Mouse (Mus musculus) adipocyte (in vitro differentiated cells): ENCODE results near the gene Pebp1.
"Not testable (repeated sequence)": the region's sequence is repeated elsewhere in the genome, so short reads cannot be mapped to it uniquely, and the experiment has no call there.

ENCODE experiments used
- DNase-seq: peaks from one replicate; pipeline ENCODE4 v3.0.0-alpha.2; 2016; ENCODE audit warnings: low spot score

Pebp1 gene

DNA sequence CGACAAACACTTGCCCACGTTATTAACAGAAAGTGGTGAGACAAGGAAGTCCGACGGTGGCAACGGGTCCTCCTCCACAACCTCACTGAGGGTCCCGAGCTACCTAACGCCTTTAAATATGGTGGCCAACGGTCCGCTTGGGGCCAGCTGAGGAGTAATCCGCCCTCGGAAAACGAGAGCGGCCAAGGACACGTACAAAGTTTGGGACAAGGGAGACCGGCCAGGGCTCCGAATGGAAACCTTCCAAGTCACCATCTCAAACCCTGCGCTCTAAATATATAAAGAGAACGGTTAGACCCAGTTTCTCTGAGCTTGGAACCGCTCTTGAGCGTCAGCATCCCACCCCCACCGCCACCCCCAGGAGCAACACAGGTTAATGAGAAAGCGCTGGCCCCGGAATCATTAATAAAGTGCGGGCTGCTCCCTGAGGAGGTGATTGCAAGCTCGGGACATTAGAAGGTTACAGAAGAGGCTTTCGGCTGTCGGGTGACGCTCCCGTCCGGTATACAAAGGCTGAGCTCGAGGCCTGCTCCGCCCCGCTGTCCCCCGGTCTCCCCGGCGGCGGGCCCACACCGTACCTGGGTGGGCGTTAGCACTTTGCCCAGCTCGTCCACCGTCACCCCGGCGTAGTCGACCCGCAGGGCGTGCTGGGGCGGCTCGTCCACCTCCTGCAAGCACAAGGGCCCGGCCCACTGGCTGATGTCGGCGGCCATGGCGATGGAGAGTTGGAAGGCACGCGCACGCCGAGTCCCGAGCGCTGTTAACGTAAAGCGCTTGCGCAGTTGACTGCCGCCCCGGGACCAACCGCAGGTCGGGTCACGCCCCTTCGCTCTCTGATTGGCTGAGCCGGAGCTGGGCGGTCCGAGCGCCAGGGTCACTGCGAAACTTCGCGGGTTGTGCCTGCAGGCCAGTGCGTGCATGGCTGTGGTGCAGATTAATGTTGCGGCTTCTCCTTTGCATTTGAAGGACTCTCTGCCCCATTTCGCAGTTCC, at the start of gene Pebp1:
Gene Pebp1, minus strand, starts transcription at position 795 of the 992 bp plus-strand sequence.
- peak; percentile 95 for DNase-seq

DNA sequence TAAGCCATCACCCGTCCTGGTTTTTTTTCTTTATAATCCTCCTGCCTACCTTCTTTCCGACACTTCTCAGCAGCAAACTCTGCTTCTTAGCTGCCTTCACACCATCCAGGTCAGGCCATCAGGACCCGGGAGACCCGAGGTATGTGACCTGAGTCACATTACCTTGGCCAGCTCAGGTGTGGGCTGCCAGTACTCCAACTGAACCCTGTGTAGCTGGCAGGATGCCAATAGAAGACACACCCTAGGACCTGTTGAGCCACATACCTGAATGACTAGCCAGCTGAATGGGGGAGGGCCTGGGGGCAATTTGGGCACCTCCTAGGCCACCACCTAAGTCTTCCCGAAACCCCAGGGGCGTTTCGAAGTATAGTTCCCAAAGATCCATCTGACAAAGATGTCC, 43.0 kb upstream of the Pebp1 start:
- DNase-seq = no peak

DNA sequence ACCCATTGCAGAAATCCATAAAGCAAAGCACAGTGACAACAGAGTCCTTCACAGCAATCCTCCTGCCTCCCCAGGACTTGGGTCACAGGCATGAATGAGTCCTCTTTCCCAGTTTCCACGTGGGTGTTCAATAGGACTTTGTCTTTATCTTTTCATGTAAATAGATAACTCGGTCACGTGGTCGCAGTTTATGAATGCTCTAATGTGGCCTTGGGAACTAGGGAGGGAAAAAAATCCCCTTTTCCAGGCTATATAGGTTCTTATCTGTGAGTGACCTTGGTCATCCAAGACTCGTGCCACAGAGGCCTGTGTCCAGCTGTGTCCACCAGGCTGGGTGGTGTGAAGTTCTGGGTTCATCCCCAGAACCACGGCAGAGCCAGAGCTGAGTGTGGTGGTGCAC, 39.0 kb upstream of the Pebp1 start:
- no peak for DNase-seq

DNA sequence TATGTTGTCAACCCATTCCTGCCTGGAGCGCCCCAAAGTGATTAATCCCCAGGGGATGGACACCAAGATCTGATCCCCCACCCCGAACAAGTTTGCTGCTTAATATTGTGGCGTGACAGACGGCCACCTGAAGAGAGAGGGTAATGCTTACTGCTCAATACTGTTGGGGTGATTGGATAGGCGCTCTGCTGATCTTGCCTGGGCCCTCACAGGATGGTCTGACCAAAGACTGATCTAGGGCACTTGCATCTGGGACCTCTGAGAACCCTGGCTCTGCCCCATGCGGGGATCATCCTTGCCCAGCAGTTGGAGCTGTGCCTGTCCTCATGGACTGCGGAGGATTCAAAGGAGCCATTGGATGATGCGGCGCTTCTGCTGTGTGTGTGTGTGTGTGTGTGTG, 36.3 kb upstream of the Pebp1 start:
- DNase-seq = no peak

DNA sequence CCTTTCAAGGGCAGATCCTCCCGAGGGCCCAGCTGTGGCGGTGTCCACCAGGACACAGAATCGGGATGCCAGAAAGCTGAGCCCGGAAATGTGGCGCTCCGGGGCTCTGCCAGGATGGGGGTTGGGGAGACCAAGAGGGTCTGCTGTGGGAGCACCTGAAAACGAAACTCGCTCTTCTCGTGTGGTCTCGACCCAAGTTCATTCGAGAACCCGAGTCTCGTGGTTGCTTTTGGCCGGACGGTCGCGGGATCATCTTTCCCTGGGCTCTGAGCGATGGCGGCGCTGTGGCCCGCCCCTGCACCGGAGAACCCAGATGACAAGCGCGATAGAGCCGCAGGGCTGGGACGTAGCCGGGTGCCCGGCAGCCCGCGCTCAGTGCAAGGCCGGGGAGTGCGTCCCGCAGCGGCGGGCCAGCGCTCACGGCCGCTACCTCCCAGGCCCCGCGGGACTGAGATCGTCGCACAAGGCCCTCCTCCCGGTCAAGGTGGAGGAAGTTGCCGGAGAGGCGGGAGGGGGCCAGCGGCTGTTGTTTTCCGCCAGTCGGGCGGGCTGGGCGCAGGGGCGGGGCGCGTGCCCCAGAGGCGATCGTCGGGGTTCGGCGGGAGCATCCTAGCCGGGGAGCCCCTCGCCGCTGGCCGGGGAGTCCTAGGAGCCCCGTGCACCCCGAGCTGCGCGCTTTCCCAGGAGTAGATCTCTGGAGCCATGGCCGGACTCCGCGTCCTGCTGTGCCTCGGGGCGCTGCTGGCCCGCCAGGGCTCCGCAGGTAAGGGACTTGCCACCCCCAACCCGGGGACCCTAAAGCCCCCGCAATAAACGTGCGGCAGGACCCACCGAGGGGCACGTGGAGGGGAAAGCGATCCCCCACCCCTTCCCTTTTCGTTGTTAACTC, 31.6 kb upstream of the Pebp1 start, which contains the start of gene Vsig10:
Gene Vsig10, plus strand, starts transcription at position 343 of the 889 bp plus-strand sequence.
- peak; percentile 7 for DNase-seq

DNA sequence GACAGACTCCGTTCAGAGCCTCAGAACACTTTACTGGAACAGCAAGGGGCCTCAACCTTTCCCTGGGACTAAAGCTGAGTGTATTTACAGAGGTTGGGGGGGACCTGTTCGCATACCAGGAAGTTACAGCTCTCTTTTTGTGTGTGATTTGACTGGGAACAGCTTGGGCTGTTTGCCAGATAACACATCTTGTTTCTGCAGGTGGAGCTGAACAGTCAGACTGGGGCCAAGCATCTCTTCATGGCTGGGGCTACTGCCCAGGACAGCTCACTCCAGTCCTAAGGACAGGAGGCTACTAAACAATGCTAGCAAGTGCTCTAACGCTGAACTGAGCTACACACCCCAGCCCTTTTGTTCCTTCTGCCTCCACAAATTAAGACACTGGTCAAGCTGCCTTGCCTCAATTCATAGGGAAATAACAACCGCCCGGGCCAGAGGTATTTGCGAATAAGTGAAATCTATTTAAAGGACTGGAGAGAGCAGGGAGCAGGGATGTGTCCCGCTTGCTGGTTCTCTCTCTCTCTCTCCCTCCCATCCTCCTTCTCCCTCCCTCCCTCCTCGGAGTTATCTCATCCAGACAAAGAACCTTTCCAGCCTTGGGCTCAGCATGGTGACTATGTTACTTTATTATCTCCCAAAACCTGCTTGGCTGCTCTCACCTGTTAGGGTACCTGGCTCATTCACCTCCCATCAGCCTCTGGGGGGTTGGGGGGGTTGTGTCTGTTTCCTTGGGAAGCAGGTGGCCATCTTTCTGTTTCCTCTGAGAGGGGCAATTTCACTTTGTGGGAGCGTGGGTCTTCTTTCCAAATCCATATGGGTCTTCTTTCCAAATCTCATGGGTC, 27.4 kb upstream of the Pebp1 start:
- DNase-seq = no peak

DNA sequence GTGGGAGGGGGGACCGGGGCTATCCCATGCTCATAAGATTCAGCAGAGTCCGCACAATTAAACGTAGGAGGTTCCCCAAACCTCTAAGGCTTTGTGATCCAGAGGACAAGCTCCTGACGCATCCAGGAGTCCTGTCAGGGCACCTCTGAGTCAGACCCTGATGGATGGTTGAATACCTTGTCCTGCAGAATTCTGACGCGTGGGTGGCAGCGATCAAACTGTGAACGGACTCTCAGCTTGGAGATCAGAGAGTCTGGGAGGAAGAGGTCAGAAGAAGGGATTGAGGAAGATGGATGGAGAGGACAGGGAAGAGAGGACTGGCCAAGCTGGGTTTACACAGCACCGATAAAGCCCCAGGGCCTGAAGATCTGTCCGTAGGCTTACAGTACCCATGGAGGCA, 26.5 kb upstream of the Pebp1 start:
- no peak for DNase-seq

DNA sequence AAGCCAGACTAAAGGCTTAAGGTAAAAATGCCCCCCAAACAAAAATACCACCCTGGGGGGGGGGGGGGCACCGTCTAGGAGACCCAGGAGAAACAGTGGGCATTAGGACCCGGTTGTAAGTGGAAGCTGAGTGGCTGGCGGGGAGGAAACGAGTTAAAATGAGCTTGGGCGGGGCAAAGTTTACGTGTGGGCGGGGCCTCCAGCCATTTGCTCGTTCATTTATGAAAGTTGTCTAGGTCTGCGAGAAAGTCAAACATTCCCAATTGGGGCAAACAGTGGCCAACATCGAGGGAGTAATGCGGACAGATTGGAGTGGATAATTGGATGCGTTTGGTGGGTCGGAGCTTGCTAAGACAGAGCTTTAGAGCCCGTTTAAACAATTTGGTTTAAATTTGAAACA, 26.0 kb upstream of the Pebp1 start:
- DNase-seq = no peak

DNA sequence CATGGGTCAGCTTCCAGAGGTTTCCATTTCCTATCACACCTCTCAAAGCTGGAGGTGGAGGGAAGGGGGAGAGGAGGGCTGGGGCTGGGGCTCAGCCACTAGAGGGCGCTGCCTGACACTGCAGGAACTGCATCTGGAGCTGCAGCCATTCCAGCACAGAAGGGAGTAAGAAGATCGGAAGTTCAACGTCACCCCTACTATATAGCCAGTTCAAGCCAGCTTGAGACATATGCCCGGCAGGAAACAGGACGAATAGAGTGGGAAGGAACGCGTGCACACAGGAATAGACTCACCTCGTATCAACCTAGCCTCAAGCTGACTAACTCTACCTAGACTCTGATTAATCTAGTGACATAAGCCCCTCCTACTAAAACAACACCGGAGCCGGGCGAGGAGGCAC, 20.3 kb upstream of the Pebp1 start:
- peak; percentile 52 for DNase-seq

DNA sequence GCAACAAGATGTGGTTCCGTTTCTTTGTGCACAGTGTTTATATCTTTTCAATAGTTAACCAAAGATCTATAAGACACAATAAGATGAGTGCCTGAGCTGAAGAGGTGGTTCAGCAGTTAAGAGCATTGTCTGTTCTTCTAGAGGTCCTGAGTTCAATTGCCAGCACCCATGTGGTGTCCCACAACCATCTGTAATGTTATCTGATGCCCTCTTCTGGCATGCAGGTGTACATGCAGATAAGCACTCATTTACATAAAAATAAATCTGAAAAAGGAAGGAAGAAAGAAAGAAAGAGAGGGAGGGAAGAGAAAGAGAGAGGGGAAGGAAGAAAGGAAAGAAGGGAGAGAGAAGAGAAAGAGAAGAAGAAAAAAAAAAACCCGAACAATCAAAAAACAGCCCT, 19.4 kb upstream of the Pebp1 start:
- DNase-seq = no peak

DNA sequence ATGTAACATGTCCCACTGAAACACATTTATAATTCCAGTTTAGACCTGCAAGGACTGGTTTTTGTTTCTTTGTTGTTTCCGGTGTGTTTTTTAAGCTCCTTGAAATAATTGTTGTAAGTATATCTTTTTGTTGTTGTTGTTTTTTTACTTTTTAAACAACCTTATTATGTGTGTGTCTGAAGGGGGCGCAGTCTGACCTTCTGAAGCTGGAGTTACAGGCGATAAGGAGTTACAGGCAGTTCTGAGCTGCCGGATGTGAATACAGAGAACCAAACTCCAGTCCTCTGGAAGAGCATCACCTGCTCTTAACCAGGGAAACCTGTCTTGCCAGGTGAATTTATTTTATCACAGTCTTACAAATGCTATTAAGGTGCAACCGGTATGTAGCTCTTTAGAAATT, 18.3 kb upstream of the Pebp1 start:
- DNase-seq = no peak

DNA sequence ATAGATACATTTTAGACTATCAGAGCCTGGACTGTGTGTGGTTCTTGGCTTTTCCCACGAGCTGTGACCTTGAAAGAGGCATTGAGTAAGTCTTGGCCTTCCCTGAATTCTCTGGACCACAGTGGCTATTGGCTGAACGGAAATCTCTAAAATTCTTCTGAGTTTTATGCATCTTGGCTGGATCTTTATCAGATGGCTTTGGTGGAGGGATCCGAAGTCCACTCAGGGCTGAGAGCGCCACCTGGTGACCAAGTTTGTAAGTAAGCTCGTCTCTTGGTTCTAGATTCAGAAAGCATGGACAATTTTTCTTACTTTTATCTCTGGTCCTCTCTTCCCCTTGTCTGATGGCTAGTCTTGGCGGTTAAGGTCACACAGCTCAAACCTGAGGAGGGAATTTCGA, 17.5 kb upstream of the Pebp1 start:
- DNase-seq = peak; percentile 87

DNA sequence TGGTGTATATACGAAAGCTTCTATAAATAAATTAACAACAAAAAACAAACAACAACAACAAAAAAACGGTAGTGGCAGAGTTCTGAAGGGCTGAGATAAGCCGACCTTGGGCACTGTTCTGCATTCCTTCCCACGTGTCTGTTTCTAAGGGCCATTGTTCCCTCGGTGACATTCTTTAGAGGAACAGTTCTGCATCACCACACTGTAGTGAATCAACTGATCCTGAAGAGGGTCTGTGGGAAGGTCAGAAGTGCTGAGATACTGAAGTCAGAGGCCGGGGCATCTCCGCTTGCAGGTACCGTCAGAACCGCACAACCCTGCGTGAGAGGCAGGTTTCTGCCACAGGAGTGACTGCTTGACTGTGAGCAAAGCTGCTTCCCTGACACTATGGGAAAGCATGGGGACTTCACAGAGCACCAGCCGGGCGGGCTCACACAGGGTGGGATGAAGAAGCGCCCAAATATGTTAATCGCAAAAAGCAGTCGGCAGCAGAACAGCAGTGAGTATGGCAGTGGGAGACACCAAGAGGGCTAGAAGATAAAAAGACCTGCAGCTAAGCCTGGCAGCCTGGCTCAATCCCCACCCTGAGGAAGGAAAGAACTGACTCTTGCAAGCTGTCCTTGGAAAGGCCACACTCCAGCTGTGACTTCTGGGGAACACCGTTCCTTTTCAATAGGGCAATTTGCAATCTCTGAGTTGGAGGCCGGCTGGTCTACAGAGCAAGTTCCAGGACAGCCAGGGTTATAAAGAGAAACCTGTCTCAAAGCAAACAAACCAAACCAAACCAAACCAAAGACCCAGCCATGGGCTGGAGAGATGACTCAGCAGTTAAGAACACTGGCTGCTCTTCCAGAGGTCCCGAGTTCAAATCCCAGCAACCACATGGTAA, 16.5 kb upstream of the Pebp1 start:
- no peak for DNase-seq

DNA sequence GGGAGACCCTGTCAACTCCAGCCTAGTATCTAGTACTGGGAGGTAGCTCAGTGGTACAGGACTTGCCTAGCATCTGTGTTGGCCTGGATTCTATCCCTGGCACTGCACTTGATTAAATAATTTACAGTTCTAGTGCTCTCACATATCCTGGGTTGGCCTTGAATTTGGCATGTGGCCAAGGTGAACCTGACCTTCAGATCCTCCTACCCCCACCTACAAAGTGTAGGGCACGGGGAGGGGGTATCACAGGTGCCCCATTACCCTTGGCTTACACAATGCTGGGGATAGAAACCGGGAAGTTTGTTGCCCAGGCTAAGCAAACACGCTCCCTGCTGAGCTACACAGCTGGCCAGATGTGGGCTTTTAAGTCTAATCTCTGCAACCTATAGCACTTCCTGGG, 15.5 kb upstream of the Pebp1 start:
- DNase-seq = no peak

DNA sequence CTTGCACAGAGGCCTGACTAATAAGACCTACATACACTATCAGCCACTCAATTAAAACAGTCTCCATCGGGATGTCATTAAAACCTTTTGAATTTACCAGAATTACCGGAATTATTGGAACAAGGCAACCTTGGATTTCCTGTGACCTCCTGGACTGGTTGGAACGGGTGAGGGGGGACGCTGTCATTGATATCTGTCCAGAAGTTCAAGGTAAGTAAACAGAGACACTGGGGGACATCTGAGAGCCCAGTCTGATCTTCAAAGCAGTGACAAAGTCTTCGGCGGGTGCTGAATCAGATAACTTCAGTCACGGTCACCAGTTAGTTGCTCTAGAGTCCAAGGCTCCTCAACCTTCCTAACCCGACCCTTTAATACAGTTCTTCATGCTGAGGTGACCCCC, 7.6 kb upstream of the Pebp1 start:
- no peak for DNase-seq

DNA sequence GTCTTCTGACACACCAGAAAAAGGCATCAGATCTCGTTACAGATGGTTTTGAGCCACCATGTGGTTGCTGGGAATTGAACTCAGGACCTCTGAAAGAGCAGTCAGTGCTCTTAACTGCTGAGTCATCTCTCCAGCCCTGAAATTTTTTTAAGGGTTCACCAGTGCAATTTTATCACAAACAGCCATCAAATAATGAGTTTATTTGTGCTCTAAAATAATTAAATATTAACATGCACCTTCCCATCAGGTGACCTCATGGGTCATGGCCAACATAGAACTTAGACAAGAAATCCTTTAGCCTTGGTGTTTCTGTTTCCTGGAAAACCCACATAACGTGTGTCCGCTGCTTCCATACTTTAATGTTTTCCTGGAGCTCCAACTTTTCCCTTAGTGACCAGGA, 6.4 kb upstream of the Pebp1 start:
- not testable (repeated sequence) for DNase-seq

DNA sequence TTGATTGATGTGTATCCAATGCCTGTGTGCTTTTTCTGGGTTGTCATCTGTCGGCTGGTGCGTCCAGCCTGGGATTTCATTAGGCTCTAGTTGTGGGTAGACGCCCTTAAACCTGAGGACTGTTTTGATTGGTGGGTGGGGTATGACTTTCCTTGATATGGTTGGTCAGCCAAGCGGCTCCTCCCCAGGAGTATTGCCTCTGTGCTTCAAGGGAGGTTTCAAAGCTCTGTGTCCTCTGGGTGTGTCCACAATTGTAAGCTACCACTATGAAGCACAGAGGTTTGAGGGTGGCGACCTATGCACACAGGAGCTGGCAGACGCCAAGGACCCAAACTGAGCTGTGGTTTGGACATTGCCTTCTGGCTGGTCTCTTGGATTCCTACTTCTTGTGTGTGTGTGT, 5.1 kb upstream of the Pebp1 start:
- no peak for DNase-seq

DNA sequence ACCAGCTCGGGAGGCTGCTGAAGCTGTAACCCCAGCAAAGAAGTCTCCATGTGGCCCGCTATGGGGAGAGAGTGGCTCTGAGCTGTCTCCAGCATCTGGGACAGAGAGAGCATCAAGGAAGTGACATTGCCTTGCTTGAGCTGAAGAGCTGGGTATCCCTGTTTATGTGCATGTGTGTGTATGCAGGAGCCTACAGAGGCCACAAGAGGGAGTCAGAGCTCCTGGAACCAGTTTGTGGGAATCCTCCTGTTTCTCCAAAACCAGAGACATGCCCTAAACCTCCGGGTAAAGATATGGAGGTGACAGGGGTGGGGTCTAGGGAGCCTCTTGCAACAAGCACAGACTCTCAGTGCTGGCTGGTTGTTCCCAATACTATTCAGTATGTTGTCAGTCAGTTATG, 3.9 kb upstream of the Pebp1 start:
- no peak for DNase-seq

DNA sequence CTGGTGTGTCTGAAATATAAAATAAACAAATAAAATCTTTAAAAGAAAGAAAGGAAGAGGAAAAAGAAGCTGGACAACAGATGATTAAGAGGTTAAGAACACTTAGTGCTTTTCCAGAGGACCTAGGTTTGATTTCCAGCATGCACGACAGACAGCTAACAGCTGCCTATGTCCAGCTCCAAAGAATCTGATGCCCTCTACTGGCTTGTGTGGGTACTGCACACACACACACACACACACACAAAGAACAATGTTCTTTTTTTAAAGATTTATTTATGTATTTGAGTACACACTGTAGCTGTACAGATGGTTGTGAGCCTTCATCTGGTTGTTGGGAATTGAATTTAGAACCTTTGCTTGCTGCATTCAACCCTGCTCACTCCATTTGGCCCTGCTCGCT, 2.7 kb upstream of the Pebp1 start:
- no peak for DNase-seq

DNA sequence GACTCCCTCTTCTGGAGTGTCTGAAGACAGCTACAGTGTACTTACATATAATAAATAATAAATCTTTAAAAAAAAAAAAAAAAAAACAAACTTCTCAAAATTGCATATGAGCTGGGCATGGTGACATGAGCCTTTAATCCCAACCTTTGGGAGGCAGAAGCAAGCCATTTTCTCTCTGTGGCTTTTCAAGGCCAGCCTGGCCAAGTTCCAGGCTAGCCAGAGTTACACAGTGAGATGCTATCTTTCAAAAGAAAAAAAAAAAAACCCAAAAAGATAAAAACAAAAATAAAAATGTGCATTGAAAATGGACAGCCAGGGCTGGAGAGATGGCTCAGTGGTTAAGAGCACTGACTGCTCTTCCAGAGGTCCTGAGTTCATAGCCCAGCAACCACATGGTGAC, 2.2 kb upstream of the Pebp1 start:
- DNase-seq = no peak

DNA sequence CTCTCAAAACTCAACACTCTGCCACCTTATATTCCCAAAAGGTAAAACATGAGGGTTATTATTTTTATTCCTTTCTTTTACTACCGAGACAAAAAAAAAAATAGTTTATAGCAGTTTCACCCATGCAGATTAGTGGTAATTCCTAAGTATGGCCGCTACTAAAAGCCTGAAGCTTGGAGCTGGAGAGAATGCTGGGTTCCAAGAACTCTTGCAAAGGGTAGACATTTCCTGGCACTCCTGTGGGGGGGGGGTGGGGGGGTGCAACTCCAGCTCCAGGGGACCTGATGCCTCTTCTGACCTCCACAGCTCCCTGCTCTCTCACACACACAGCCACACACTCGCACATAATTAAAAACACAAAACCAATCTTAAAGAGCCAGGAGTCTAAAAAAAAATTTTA, 1.1 kb downstream of the Pebp1 start:
- DNase-seq = no peak
